Mouse (Mus musculus) adipocyte (in vitro differentiated cells): Measurements from ENCODE around the gene Tnfrsf23.
A peak's percentile ranks its signal among the peaks of the same experiment; 100 is the strongest.
"Not testable (repeated sequence)": the region's sequence is repeated elsewhere in the genome, so short reads cannot be mapped to it uniquely, and the experiment has no call there.

ENCODE experiments used
- DNase-seq: peaks from one replicate; pipeline ENCODE4 v3.0.0-alpha.2; 2016; ENCODE audit warnings: low spot score

Gene Tnfrsf23

GRCm38 (mm10) chr7:143684569-143684968, 1.1 kb downstream of the Tnfrsf23 start:
- not testable (repeated sequence) for DNase-seq

DNA sequence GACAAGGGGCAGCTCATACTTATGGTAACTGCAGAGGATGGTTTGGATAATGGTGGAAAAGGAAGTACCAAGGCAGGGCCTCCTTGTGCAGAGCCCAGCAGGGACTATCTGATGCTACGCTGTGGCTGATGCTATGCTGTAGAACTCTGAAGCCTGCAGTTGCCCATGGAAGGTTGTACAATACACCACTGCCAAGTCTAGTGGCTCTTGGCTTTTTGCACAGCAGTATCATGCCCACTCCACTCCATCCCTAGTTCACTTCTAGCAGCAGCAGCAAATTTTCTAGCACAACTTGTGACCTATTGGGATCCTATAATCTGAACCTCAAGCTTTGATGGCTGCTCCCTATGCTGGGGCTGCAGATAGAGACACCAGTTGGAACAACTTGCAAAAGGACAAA, 4.1 kb downstream of the Tnfrsf23 start:
- no peak for DNase-seq

- DNase-seq, result not testable (repeated sequence)
Observed at GRCm38 (mm10) chr7:143680836-143681235, 4.8 kb downstream of the Tnfrsf23 start.

- DNase-seq, result not testable (repeated sequence)
Observed at GRCm38 (mm10) chr7:143679650-143680049, 6.0 kb downstream of the Tnfrsf23 start.

DNA sequence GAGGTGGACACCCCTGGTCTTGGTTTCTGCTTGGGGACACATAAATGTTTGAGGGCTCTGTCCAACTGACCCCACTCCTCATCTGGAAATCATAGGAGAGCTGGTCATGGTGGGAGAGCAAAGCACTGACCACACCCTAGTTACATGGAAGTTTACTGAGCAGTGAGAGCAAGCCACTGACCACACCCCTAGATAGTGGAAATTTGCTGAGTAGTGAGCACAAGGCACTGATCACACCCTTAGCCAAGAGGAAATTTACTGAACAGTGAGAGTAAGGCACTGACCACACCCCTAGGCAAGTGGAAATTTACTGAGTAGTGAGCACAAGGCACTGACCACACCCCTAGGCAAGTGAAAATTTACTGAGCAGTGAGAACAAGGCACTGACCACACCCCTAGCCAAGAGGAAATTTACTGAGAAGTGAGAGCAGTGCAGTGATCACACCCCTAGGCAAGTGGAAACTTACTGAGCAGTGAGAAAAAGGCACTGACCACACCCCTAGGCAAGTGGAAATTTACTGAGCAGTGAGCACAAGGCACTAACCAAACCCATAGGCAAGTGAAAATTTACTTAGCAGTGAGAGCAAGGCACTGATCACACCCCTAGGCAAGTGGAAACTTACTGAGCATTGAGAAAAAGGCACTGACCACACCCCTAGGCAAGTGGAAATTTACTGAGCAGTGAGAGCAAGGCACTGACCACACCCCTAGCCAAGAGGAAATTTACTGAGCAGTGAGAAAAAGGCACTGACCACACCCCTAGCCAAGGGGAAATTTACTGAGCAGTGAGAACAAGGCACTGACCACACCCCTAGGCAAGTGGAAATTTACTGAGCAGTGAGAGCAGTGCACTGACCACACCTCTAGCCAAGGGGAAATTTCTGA, 19.0 kb downstream of the Tnfrsf23 start:
- DNase-seq, result no peak

GRCm38 (mm10) chr7:143663470-143663869, 22.2 kb downstream of the Tnfrsf23 start:
- no peak for DNase-seq

- DNase-seq, result no peak
Observed at GRCm38 (mm10) chr7:143660797-143661196, 24.9 kb downstream of the Tnfrsf23 start.

- not testable (repeated sequence) for DNase-seq
Observed at GRCm38 (mm10) chr7:143649769-143650346, 35.8 kb downstream of the Tnfrsf23 start.

- peak; percentile 81 for DNase-seq
Observed at GRCm38 (mm10) chr7:143649034-143649768, 36.5 kb downstream of the Tnfrsf23 start, which contains the start of gene Tnfrsf22. Gene Tnfrsf22 (minus strand): TSS chr7:143649661.

DNA sequence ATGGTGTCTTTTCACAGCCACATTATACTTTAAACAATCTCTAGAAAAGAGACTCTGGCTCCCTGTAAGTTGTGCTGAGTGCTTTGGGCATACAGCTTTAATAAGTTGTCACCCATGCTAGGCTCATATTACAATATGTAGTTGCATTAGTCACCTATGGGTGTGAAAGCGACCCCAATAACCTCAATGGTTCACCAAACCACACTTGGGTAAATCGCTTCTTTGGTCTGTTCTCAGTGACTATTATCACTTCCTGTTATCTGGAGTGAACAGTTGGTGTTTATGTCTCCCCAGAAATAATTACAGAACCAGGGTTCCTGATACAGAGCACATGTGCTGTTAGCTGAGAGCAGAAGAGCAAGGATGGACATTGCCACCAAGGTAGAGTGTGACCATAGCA, 41.7 kb downstream of the Tnfrsf23 start:
- DNase-seq, result not testable (repeated sequence)

DNA sequence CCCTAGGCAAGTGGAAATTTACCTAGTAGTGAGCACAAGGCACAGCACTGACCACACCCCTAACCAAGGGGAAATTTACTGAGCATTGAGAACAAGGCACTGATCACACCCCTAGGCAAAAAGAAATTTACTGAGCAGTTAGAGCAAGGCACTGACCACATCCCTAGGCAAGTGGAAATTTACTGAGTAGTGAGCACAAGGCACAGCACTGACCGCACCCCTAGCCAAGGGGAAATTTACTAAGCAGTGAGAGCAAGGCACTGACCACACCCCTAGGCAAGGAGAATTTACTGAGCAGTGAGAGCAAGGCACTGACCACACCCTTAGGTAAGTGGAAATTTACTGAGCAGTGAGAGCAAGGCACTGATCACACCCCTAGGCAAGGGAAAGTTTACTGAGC, 49.0 kb downstream of the Tnfrsf23 start:
- DNase-seq, result no peak

- no peak for DNase-seq
Observed at GRCm38 (mm10) chr7:143631503-143631902, 54.2 kb downstream of the Tnfrsf23 start.

DNA sequence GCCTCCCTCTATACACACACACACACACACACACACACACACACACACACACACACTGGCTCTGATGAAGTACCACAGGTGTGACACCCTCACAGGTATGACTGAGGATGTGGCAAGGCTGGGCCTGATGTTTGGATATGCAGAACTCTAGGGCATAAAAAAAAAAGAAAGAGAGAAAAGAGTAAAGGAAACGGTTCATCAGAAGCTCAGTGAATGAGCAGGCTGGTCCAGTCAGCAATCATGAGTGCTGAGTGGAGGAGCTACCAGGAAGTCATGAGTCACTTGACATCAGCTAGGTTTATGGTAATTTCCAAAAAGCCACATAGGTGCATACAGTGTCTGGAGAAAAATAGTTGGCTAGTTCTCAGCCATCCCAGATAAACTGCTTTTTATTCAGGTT, 56.2 kb downstream of the Tnfrsf23 start:
- no peak for DNase-seq

- no peak for DNase-seq
Observed at GRCm38 (mm10) chr7:143628540-143628939, 57.1 kb downstream of the Tnfrsf23 start, which contains the start of gene Tnfrsf26. Gene Tnfrsf26 (minus strand): TSS chr7:143628722.

DNA sequence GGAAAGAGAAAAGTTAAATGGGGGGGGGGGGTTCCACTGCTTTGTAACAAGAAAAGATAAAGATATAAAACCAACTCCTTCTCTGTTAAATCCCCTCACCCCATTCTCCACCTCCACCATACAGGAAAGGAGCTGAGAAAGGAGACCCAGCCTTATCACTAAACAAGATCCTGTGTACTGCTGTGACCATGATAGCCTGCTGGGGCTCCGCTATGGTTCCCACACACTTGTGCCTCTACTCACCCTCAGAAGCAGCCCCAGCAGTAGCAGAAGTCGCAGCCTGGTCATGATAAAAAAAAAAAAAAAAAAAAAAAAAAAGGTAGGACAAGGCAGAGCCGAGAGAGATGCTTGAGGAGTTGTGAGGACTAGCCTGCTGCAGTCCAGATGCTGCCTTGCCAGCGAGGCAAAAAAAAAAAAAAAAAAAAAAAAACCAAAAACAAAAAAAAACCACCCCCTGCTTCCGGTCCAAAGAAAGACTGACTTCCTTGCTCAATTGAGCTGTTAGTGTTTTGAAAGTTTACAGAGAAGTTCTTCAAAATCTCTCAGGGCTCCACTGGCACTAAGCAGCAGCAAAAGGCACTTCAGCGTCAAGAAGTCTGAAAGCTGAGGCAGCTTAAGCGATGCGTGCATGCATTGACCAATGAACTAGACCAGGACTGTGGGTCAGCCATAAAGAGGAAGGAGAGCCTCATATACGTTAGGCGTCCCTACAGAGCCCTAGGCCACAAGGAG, 58.0 kb downstream of the Tnfrsf23 start:
- DNase-seq, result no peak

DNA sequence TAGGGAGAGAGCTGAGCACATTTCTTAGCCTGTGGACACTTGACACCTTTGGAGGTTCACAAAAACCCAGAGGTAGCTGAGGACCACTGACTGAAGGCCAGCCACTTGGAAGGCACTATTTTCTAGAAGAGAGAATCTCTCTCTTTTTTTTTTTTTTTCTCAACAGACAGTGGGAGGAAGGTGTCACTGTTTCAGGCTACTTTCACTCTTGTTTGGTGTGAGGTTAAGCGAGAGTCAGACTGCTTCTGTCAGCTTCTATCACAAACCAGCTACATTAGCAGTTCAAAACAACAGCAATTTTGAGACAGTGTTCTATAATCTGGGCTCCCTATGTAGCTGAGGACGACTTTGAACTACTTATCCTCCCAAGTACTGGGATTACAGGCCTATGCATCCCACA, 59.5 kb downstream of the Tnfrsf23 start:
- DNase-seq, result no peak

- DNase-seq, result no peak
Observed at GRCm38 (mm10) chr7:143625151-143625550, 60.5 kb downstream of the Tnfrsf23 start.

- DNase-seq, result no peak
Observed at GRCm38 (mm10) chr7:143624561-143624960, 61.1 kb downstream of the Tnfrsf23 start.

DNA sequence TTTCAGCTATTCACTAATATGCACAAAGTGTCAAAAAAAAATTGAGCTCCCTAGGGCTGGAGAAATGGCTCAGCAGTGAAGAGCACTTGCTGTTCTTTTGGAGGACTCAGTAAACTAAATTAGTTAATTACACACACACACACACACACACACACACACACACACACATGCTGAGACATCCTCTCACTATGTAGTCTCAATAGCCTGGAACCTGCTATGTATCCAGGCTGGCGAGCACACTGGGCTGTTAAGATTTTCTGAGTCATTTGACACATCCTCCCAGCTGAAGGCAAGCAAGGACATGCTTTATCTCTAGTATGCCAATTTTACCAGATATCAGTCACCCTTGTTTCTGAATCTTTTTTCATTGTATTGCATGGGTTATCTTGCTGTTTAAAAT, 64.7 kb downstream of the Tnfrsf23 start:
- DNase-seq, result no peak
